Mouse (Mus musculus) small intestine, adult 2 months (tissue): Measurements from ENCODE around the gene Jup. TPM values are rescaled to one million over a fixed set of nuclear protein-coding genes. Genes with fewer than 3 reads are reported as not detected.
A peak's percentile ranks its signal among the peaks of the same experiment; 100 is the strongest.

Experiments used
- H3K27ac ChIP-seq: fragments of 200-500 bp; 2 replicates; pipeline ENCODE4 v1.5.1; 2012; ENCODE audit warnings: low read depth, low read length, control low read depth, inconsistent platforms; ENCODE audit not compliant: insufficient read depth
- H3K27me3 ChIP-seq: fragments of 200-500 bp; 2 replicates; pipeline ENCODE4 v1.6.1; 2012; ENCODE audit warnings: mild to moderate bottlenecking, moderate library complexity, low read length, inconsistent platforms; ENCODE audit not compliant: control insufficient read depth, insufficient read depth
- H3K36me3 ChIP-seq: fragments of 200-500 bp; 2 replicates; pipeline ENCODE4 v1.6.1; 2012; ENCODE audit warnings: mild to moderate bottlenecking, low read length, control low read depth, inconsistent platforms; ENCODE audit not compliant: control insufficient read depth, insufficient read depth
- H3K4me1 ChIP-seq: fragments of 200-500 bp; 2 replicates; pipeline ENCODE4 v1.6.1; 2012; ENCODE audit warnings: low read length, inconsistent platforms, mixed read lengths; ENCODE audit not compliant: control insufficient read depth, insufficient read depth, insufficient read length
- H3K4me3 ChIP-seq: fragments of 200-500 bp; 2 replicates; pipeline ENCODE4 v1.5.1; 2012; ENCODE audit warnings: low read depth, mild to moderate bottlenecking, control low read depth, inconsistent platforms, low read length, moderate library complexity
- CTCF ChIP-seq: fragments of 200-500 bp; IDR thresholded peaks from 2 replicates; pipeline ENCODE4 v1.5.1; 2012; ENCODE audit warnings: low read depth, mild to moderate bottlenecking, control low read depth, inconsistent platforms, low read length, moderate library complexity, mixed read lengths; ENCODE audit not compliant: insufficient replicate concordance, insufficient read length; ENCODE audit errors: extremely low read depth
- POLR2A ChIP-seq: fragments of 200-500 bp; IDR thresholded peaks from 2 replicates; pipeline ENCODE4 v1.6.1; 2012; ENCODE audit warnings: low read depth, mild to moderate bottlenecking, control low read depth, inconsistent platforms, low read length, moderate library complexity
- WGBS: fragments of 180-500 bp; shearing (Covaris S2); methylation state at CpG from one replicate; pipeline ENCODE4 v1.1.7; 2018; 5-methylcytosine and 5-hydroxymethylcytosine counted together
- polyA plus RNA-seq: library from polyadenylated mRNA; depleted of rRNA; stranded (reverse); fragments of >200 nt; gene quantifications from 2 replicates; pipeline ENCODE4 v1.2.3, GENCODE M21; 2012

Jup gene
- polyA plus RNA-seq, 1 experiment = 689 TPM

DNA sequence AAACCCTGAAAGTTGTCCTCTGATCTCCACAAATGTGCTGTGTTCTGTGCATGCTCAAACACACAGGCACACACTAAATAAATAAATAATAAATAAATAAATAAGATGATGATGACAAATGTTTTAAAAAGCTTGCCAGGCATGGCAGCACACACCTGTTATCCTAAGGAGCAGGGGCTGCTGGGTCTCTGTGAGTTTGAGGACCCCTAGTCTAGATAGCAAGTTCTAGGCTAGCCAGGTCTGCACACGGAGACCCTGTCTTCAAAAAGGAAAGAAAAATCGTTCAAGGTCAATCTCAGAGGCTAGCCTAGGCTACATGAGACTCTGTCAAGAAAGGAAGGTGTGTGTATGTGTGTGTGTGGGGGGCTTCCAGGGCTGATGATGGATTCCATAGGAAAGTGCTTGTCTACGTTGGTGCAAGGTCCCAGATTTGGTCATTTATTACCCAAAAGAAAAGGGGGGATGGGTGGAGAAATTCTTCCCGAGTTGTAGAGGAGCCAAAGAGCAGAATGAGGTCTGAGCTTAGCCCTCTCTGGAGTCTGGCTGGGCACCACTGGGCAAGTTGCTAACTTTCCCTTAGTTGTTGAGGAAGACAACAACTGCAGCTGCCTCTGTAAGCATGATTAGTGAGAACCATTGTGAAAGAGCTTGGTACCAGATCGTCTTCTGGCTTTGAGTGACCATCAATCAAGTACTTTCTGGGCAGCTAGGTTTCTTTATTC, 3.0 kb downstream of the Jup start:
- WGBS = 36% methylated on average over 5 of the region's 5 CpGs
- peak overlapping the region; percentile 79 for H3K27ac ChIP-seq
- no peaks in the 10 kb centered on the region for H3K27me3 ChIP-seq
- peak overlapping the region; percentile 74; the same call in 1 of the 2 replicates for H3K4me3 ChIP-seq
- TF ChIP-seq CTCF (no peak), POLR2A (no peak)
- peaks cover 42% of the 10 kb centered on the region for H3K4me1 ChIP-seq
- peaks cover 10% of the 10 kb centered on the region for H3K36me3 ChIP-seq

GRCm38 (mm10) chr11:100393733-100394132, 3.8 kb downstream of the Jup start:
- Histone ChIP-seq H3K36me3 (peaks cover 10% of the 10 kb centered on the region), H3K27me3 (no peaks in the 10 kb centered on the region), H3K4me1 (peaks cover 44% of the 10 kb centered on the region), H3K27ac (no peak overlapping the region; the same call in 1 of the 2 replicates), H3K4me3 (peak overlapping the region; percentile 26)
- WGBS = 30% methylated on average over 7 of the region's 7 CpGs
- TF ChIP-seq POLR2A (no peak), CTCF (no peak)

GRCm38 (mm10) chr11:100392958-100393357, 4.6 kb downstream of the Jup start:
- Histone ChIP-seq H3K4me1 (peaks cover 50% of the 10 kb centered on the region), H3K36me3 (peaks cover 10% of the 10 kb centered on the region), H3K4me3 (no peak overlapping the region), H3K27ac (peak overlapping the region; percentile 0; the same call in 1 of the 2 replicates), H3K27me3 (no peaks in the 10 kb centered on the region)
- TF ChIP-seq CTCF (no peak), POLR2A (no peak)
- 58% methylated on average over 5 of the region's 5 CpGs for WGBS

- Histone ChIP-seq H3K36me3 (peaks cover 10% of the 10 kb centered on the region), H3K27me3 (no peaks in the 10 kb centered on the region), H3K27ac (no peak overlapping the region), H3K4me1 (peaks cover 60% of the 10 kb centered on the region), H3K4me3 (no peak overlapping the region)
- TF ChIP-seq CTCF = no peak
- no peak for TF ChIP-seq POLR2A
- 89% methylated on average over 7 of the region's 7 CpGs for WGBS
Observed at GRCm38 (mm10) chr11:100391884-100392345, 5.6 kb downstream of the Jup start.

- peak overlapping the region; percentile 26; the same call in 1 of the 2 replicates for H3K27ac ChIP-seq
- 35% methylated on average over 9 of the region's 9 CpGs for WGBS
- H3K4me1 ChIP-seq = peaks cover 64% of the 10 kb centered on the region
- TF ChIP-seq POLR2A (no peak), CTCF (no peak)
- peaks cover 13% of the 10 kb centered on the region for H3K36me3 ChIP-seq
- H3K4me3 ChIP-seq = no peak overlapping the region
- H3K27me3 ChIP-seq = no peaks in the 10 kb centered on the region
Observed at GRCm38 (mm10) chr11:100391081-100391883, 6.3 kb downstream of the Jup start.

- Histone ChIP-seq H3K27me3 (no peaks in the 10 kb centered on the region), H3K36me3 (peaks cover 25% of the 10 kb centered on the region), H3K4me3 (no peak overlapping the region), H3K4me1 (peaks cover 63% of the 10 kb centered on the region), H3K27ac (0 out of 2 replicates have a peak overlapping the region, but pooled peaks have one; percentile 26)
- TF ChIP-seq POLR2A (no peak), CTCF (no peak)
- WGBS = 52% methylated on average over 8 of the region's 8 CpGs
Observed at GRCm38 (mm10) chr11:100389931-100390445, 7.6 kb downstream of the Jup start.
